Mouse (Mus musculus) heart, embryonic 13.5 days (tissue): Measurements from ENCODE around the gene Gm10447. TPM values are rescaled to one million over a fixed set of nuclear protein-coding genes. Genes with fewer than 3 reads are reported as not detected.

ENCODE experiments used
- ATAC-seq: fragments of 200-750 bp; cut with Nextera tagmentation; 2 replicates; pipeline ENCODE4 v1.8.0; 2017; ENCODE audit warnings: moderate TSS enrichment; ENCODE audit not compliant: insufficient number of reproducible peaks, low FRiP score, low TSS enrichment; ENCODE audit errors: extremely low read depth
- H3K27ac ChIP-seq: fragments of 300-500 bp; sonication (generic); replicated peaks from 2 replicates; pipeline ENCODE4 v1.5.1; 2015; ENCODE audit warnings: moderate library complexity, mild to moderate bottlenecking, inconsistent platforms
- H3K27me3 ChIP-seq: fragments of 300-500 bp; sonication (generic); replicated peaks from 2 replicates; pipeline ENCODE4 v1.6.1; 2015; ENCODE audit warnings: mild to moderate bottlenecking, inconsistent platforms
- H3K36me3 ChIP-seq: fragments of 300-500 bp; sonication (generic); 2 replicates; pipeline ENCODE4 v1.6.1; 2015; ENCODE audit warnings: mild to moderate bottlenecking, inconsistent platforms
- H3K4me1 ChIP-seq: fragments of 300-500 bp; sonication (generic); 2 replicates; pipeline ENCODE4 v1.6.1; 2015; ENCODE audit warnings: inconsistent platforms
- H3K4me2 ChIP-seq: fragments of 300-500 bp; sonication (generic); 2 replicates; pipeline ENCODE4 v1.6.1; 2015; ENCODE audit warnings: inconsistent platforms, mild to moderate bottlenecking, moderate library complexity
- H3K4me3 ChIP-seq: fragments of 300-500 bp; sonication (generic); 2 replicates; pipeline ENCODE4 v1.5.1; 2015; ENCODE audit warnings: moderate library complexity, mild to moderate bottlenecking, inconsistent platforms
- H3K9ac ChIP-seq: fragments of 300-500 bp; sonication (generic); 2 replicates; pipeline ENCODE4 v1.6.1; 2015; ENCODE audit warnings: inconsistent platforms, mild to moderate bottlenecking, moderate library complexity
- H3K9me3 ChIP-seq: fragments of 300-500 bp; sonication (generic); 2 replicates; pipeline ENCODE4 v1.6.1; 2016; ENCODE audit warnings: inconsistent platforms
- WGBS: fragments of 180-500 bp; shearing (Covaris S2); methylation state at CpG from one replicate; pipeline ENCODE4 v1.1.7; 2015; ENCODE audit warnings: mixed read lengths; 5-methylcytosine and 5-hydroxymethylcytosine counted together
- polyA plus RNA-seq: library from polyadenylated mRNA; unstranded; fragments of >200 nt; fragmentation: Nextera tagmentation; extraction: Ambion mirVana; gene quantifications from 2 replicates; pipeline ENCODE4 v1.2.1, GENCODE M21; 2015

The Gm10447 gene
- polyA plus RNA-seq, 1 experiment from 2014 or later = 0.09 TPM

DNA sequence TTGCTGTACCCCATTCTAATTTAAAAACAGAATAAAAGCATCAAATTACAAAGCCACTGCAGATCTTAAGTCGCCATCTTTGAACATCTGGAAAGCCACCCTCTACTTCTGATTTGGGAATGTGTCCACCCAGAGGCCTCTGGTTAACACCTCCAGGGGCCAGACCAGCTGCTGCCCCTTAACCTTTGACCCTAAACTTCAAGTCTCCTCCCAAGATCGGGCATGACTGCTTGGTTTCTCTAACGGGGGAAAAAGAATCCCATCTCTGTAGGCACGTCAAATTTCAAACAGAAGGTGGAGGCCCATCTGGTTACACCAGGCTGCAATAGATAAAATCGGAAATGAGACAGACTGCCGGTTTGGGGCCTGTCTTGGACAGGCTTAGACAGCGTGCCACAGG lies 20.9 kb upstream of the Gm10447 start:
- Histone ChIP-seq H3K9me3 (no peaks in the 10 kb centered on the region), H3K4me1 (peaks cover 26% of the 10 kb centered on the region), H3K27me3 (peaks cover 89% of the 10 kb centered on the region), H3K9ac (no peak overlapping the region), H3K27ac (no peak overlapping the region), H3K36me3 (no peaks in the 10 kb centered on the region), H3K4me3 (no peak overlapping the region), H3K4me2 (peak overlapping the region; percentile 92; the same call in 1 of the 2 replicates)
- ATAC-seq = no peak
- WGBS = 55% methylated on average over 7 of the region's 7 CpGs

DNA sequence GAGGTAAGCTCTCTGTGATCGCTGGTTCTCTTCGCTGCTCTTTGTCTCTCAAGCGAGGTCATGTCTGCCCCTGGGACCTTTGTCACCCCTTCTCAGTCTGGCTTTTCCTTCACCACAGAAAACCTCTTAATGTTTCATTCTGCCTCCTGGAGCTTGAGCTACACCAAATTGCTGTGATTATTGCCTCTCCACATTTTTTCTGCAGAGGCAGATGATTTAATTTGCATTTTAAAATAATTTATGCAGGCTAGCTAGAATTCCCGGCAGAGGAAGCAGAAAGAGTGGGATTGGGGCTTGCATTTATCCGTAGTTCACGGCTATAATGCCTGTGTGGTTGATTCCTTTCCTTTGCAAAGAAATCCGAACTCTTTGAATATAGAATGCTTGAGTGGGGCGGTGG lies 18.7 kb upstream of the Gm10447 start:
- H3K9ac ChIP-seq = no peak overlapping the region
- H3K4me2 ChIP-seq = no peak overlapping the region
- no peak for ATAC-seq
- H3K27ac ChIP-seq = no peak overlapping the region
- no peaks in the 10 kb centered on the region for H3K36me3 ChIP-seq
- WGBS = 35% methylated on average over 8 of the region's 8 CpGs
- H3K4me3 ChIP-seq = no peak overlapping the region
- no peaks in the 10 kb centered on the region for H3K9me3 ChIP-seq
- peaks cover 91% of the 10 kb centered on the region for H3K27me3 ChIP-seq
- peaks cover 27% of the 10 kb centered on the region for H3K4me1 ChIP-seq

DNA sequence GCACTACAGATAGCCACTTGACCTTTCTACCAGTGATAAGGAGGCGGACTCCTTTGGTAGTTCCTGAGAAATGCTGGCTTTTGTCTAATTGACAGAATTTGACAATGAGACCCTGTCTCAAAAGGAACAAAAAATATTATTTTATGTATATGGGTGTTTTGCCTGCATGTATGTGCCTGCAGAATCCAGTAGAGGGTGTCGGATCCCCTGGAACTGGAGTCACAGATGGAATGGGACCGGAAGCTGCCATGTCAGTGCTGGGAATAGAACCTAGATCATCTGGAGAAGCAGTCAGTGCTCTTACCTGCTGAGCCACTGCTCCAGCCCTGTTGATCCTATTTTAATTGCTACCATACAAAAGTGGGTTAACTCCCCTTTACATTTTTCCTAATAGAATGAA lies 15.8 kb upstream of the Gm10447 start:
- Histone ChIP-seq H3K4me1 (peaks cover 15% of the 10 kb centered on the region), H3K36me3 (no peaks in the 10 kb centered on the region), H3K4me2 (no peak overlapping the region), H3K9ac (no peak overlapping the region), H3K27ac (no peak overlapping the region), H3K4me3 (no peak overlapping the region), H3K27me3 (peaks cover 82% of the 10 kb centered on the region), H3K9me3 (no peaks in the 10 kb centered on the region)
- no peak for ATAC-seq
- WGBS = 70% methylated on average over 3 of the region's 3 CpGs

DNA sequence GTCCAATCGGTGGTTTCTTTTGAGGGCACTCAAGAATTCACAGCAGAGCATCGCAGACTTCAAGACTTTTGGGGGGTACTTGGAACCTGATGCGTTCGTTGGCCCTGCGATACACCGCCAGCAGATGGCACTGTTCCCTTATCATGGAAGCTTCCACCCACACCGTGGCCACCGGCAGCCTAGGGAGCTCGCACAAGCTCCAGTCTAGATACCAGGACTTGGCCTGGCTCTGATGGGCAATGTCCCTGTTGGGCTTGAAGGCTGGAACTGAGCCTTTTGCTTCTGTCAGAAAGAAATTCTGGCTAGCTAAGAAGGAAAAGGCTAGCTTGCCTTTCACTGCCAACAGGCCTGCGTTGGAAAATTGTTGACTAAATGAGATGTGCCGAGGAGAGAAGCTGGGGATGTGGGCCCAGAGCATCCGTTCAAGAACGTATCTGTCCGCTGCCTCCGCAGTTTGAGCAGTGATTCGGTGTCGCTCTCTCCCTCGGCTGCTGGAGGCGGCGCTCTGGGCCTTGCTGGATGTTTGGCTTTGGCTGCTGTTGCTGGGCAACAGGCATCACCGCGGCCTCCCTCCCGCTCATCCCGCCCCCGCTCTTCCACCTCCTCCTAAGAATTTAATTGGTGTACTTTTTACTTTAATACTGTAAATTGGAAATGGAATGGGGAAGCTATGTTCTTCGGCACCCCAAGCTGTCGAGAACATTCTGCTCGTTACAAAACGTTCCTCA lies 13.2 kb upstream of the Gm10447 start, which contains the start of gene Gm9837:
TSS of gene Gm9837 (minus strand) at position 512 of the 728 bp plus-strand sequence.
- Histone ChIP-seq H3K9ac (peak within 1 kb of the TSS; percentile 40; the same call in 1 of the 2 replicates), H3K4me3 (peak within 1 kb of the TSS; percentile 35), H3K9me3 (no peaks in the 10 kb centered on the region), H3K27ac (no peak within 1 kb of the TSS), H3K36me3 (no peaks in the 10 kb centered on the region), H3K4me1 (peaks cover 23% of the 10 kb centered on the region), H3K27me3 (peaks cover 82% of the 10 kb centered on the region), H3K4me2 (peak within 1 kb of the TSS; percentile 65)
- ATAC-seq = 0 out of 2 replicates have a peak, but pooled peaks have one; percentile 34
- WGBS = 3% methylated on average over 29 of the region's 29 CpGs

DNA sequence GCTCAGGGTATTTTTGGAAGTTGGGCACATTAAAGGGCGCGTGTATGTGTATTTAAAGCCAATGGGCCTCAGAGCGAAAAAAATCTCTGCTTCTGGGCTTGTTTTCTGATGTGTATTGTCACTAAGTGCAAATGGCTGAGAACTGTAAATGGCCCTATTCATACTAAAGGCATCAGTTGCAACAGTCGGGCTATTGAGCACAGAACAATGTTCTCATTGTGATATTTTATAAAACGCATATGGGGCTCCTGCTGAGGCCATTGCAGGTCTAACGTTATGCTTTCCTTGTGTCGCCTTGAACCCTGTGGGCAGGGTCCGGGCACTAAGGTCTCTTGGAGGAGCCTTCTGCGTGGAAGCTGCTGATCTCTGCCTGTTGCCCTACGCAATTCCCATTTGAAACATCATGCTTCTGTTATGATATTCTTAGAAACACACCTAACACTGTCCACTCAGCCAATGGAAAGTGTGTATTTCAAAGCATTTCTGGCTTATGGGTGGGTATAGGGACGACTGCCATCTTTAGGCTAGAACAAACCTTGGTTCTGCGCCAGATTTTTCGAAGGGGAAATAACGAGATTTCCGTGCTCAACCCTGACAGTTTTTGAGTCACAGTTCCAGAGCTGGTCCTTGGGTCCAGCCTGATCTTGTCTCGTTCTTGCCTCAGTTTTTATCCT lies 12.5 kb upstream of the Gm10447 start:
- H3K4me2 ChIP-seq = peak overlapping the region; percentile 65
- no peaks in the 10 kb centered on the region for H3K9me3 ChIP-seq
- H3K36me3 ChIP-seq = peaks cover 4% of the 10 kb centered on the region; the same call in 1 of the 2 replicates
- 35% methylated on average over 16 of the region's 16 CpGs for WGBS
- peaks cover 23% of the 10 kb centered on the region for H3K4me1 ChIP-seq
- H3K4me3 ChIP-seq = peak overlapping the region; percentile 35
- peaks cover 82% of the 10 kb centered on the region for H3K27me3 ChIP-seq
- no peak overlapping the region for H3K9ac ChIP-seq
- no peak overlapping the region for H3K27ac ChIP-seq
- no peak for ATAC-seq

- no peaks in the 10 kb centered on the region for H3K9me3 ChIP-seq
- peak overlapping the region; percentile 74 for H3K4me2 ChIP-seq
- peaks cover 90% of the 10 kb centered on the region for H3K27me3 ChIP-seq
- H3K36me3 ChIP-seq = peaks cover 5% of the 10 kb centered on the region; the same call in 1 of the 2 replicates
- H3K4me1 ChIP-seq = peaks cover 41% of the 10 kb centered on the region
- 8% methylated on average over 40 of the region's 40 CpGs for WGBS
- peak overlapping the region; percentile 47 for H3K4me3 ChIP-seq
- no peak for ATAC-seq
- H3K9ac ChIP-seq = peak overlapping the region; percentile 74
- H3K27ac ChIP-seq = no peak overlapping the region
Observed at GRCm38 (mm10) chr11:53466231-53466971, 9.5 kb upstream of the Gm10447 start.

- H3K36me3 ChIP-seq = peaks cover 5% of the 10 kb centered on the region; the same call in 1 of the 2 replicates
- H3K4me3 ChIP-seq = peak overlapping the region; percentile 52
- WGBS = 7% methylated on average over 55 of the region's 55 CpGs
- peaks cover 81% of the 10 kb centered on the region for H3K27me3 ChIP-seq
- no peak for ATAC-seq
- H3K4me2 ChIP-seq = peak overlapping the region; percentile 75
- no peaks in the 10 kb centered on the region for H3K9me3 ChIP-seq
- H3K27ac ChIP-seq = no peak overlapping the region
- H3K4me1 ChIP-seq = peaks cover 27% of the 10 kb centered on the region
- peak overlapping the region; percentile 69 for H3K9ac ChIP-seq
Observed at GRCm38 (mm10) chr11:53463551-53464424, 6.9 kb upstream of the Gm10447 start.

DNA sequence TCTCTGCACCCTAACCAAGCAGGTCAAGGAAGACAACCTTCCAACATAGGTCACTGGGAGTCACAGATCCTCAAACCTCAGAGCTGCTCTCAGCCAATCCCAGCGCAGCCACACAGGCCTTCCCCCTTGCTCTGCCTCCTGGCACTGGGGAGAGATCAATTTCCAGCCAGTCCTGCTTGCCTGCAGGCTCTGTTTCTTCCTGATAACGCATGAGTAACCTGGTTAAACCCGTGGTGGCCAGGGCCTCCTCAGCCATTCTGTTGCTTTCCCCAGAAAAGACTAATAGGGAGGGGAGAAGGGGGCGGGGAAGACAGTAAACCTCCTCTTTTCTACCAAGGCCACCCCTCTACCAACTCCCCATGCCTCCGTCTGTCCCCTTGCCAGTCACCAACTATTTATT lies 4.8 kb upstream of the Gm10447 start:
- peaks cover 5% of the 10 kb centered on the region; the same call in 1 of the 2 replicates for H3K36me3 ChIP-seq
- no peaks in the 10 kb centered on the region for H3K9me3 ChIP-seq
- 29% methylated on average over 5 of the region's 5 CpGs for WGBS
- H3K4me2 ChIP-seq = no peak overlapping the region
- no peak overlapping the region for H3K9ac ChIP-seq
- H3K27me3 ChIP-seq = peaks cover 79% of the 10 kb centered on the region
- H3K4me1 ChIP-seq = peaks cover 29% of the 10 kb centered on the region
- no peak for ATAC-seq
- no peak overlapping the region for H3K27ac ChIP-seq
- no peak overlapping the region for H3K4me3 ChIP-seq

- no peak overlapping the region for H3K4me3 ChIP-seq
- H3K9me3 ChIP-seq = no peaks in the 10 kb centered on the region
- peaks cover 23% of the 10 kb centered on the region for H3K4me1 ChIP-seq
- no peak overlapping the region for H3K9ac ChIP-seq
- H3K36me3 ChIP-seq = peaks cover 5% of the 10 kb centered on the region; the same call in 1 of the 2 replicates
- no peak overlapping the region for H3K4me2 ChIP-seq
- H3K27ac ChIP-seq = no peak overlapping the region
- ATAC-seq = no peak
- H3K27me3 ChIP-seq = peaks cover 64% of the 10 kb centered on the region
- 49% methylated on average over 3 of the region's 3 CpGs for WGBS
Observed at GRCm38 (mm10) chr11:53460192-53460591, 3.3 kb upstream of the Gm10447 start.

DNA sequence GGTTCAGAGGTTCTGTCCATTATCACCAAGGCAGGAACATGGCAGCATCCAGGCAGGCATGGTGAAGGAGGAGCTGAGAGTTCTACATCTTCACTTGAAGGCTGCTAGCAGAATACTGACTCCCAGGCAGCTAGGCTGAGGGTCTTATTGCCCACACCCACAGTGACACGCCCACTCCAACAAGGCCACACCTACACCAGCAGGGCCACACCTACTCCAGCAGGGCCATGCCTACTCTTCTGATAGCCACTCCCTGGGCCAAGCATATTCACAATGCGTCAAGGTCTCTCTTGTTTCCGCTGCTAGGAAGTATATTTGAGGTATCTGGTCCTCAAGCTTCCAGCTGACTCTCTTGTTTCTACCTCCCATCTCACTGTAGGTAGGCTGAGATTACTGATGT lies 2.1 kb upstream of the Gm10447 start:
- Histone ChIP-seq H3K27me3 (peaks cover 52% of the 10 kb centered on the region), H3K9me3 (no peaks in the 10 kb centered on the region), H3K4me1 (peaks cover 21% of the 10 kb centered on the region), H3K36me3 (no peaks in the 10 kb centered on the region), H3K4me3 (no peak overlapping the region), H3K9ac (no peak overlapping the region), H3K4me2 (no peak overlapping the region), H3K27ac (no peak overlapping the region; the same call in 1 of the 2 replicates)
- ATAC-seq = no peak
- WGBS = 62% methylated on average over 3 of the region's 3 CpGs
